Mouse (Mus musculus) small intestine, adult 2 months (tissue): ENCODE data around the gene Nme7.

Source experiments
- CTCF ChIP-seq: fragments of 200-500 bp; IDR thresholded peaks from 2 replicates; pipeline ENCODE4 v1.5.1; 2012; ENCODE audit warnings: low read depth, mild to moderate bottlenecking, control low read depth, inconsistent platforms, low read length, moderate library complexity, mixed read lengths; ENCODE audit not compliant: insufficient replicate concordance, insufficient read length; ENCODE audit errors: extremely low read depth
- POLR2A ChIP-seq: fragments of 200-500 bp; IDR thresholded peaks from 2 replicates; pipeline ENCODE4 v1.6.1; 2012; ENCODE audit warnings: low read depth, mild to moderate bottlenecking, control low read depth, inconsistent platforms, low read length, moderate library complexity

DNA sequence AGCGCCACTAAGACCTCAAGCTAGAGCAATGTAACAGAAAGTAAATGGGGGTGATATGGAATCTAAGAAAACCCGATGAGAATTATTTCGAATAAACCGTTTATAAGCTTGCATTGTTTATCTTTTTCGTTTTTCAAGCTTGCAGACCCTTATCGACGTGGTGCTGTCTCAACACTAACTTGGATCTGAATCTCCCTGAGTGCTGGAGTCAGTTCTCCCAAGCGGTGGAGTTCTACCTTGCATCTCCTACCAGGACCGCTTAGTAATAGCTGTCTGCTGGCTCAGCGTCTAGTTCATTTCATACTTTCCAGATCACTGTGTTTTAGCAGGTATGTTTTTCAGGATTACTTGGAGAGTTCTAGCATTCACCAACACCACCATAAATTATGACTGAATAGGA, 4.0 kb downstream of the Nme7 start:
- TF ChIP-seq CTCF (no peak), POLR2A (no peak)
